Mouse (Mus musculus): ENCODE results near the gene Nop16. TPM values are rescaled to one million over a fixed set of nuclear protein-coding genes. Genes with fewer than 3 reads are reported as not detected.

The Nop16 gene
- total RNA-seq, 2 experiments from 2014 or later = 17.6 to 19.4 TPM

DNA sequence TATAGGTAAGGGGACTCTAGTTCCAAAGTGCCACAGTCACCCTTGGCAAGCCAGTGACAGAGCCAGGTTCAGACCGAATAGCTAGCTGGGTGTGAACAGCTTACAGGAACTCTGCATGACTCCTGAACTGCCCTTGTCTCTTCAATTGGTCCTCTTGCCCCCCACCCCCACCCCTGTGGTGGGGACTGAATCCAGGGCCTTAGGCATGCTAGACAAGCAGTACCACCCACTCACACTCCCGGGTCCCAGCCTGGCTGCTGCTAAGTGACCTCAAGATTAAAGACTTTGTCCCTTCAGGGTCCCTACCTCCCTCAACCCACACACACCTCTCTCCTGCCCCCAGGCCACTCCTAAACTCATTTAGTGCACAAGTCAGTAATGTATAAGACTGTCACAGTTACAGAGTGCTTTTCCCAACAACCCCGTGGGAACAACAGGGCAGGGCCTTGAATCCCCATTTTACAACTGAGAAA, 12.8 kb upstream of the Nop16 start:
- DNase-seq = no peak
- intact Hi-C loops (cut with DNase I; ENCODE audit: low total_unique reads) = no loop called here

DNA sequence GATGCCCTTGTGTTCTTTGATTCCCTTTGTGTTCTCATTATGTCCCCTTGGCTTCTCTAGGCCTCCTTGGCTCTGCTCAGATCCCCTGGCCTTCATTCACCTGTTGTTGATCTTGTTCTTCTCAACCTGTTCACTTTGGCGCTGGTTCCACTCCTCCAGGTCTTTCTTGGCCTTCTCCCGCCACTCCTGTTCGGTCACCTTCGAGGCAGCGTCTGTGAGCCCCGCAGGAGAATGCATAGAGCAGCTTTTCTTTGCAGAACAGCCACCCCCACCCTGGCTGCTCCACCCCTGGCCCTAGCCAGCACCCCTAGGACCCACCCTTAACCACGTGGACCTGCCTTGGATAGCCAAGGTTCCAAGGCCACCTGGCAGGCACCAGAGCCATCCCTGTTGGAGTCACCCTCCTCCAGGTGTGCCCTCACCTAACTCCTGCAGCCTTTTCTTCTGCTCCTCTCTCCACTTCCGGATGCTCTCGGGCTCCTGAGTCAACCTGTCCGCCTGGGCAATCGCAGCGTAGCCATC, 8.8 kb upstream of the Nop16 start:
- intact Hi-C loops (cut with DNase I; ENCODE audit: low total_unique reads) = no loop called here
- no peak for DNase-seq

DNA sequence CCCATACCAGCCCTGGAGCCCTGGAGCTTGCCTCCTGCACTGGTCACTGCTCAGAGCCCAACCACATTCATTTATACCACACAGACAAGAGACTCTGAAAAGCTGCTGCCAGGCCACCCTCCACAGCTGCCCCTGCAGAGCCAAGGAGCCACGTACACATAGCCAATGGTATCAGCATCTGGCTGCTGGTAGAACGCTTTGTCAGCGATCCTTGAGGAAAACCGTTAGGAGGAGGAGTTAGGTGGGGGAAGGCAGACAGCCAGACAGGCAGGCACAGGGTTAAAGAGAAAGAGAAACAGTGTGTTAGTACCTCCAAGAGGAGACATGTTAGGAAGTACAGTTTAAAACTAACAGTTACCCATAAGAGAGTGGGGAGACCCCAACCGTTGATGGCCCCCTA, 7.0 kb upstream of the Nop16 start:
- no peak for DNase-seq

DNA sequence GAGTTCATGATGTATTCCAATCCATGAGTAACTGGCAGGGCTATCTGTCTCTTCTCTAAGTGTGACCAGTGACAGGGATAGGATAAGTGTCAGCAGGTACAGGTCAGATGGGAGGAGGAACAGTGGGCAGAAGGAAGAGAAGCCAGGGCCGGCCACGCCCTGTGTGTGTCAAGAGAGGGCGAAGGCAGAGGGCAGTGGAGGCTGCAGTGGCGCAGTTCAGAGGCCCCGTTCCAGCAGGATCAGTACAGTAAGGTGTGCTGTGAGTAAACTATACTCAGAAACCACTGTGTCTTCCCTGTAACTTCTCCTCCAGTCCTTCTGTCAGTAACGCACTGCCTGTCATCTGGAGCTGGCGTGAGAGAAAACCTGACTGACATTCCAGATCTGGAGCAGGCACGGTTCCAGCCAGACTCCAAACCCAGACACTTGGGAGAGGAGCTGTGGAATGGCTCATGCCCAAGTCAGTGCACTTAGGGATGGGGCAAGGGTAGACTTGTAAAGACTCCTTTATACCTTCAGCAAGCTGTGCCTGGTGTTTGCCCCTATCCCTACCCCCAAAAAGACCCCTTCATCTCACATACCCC, 6.3 kb upstream of the Nop16 start:
- DNase-seq = no peak
- intact Hi-C loops (cut with DNase I; ENCODE audit: low total_unique reads) = no loop called here

More for the DNA sequence above, 7.0 kb upstream of the Nop16 start:
- intact Hi-C loops (cut with DNase I; ENCODE audit: low total_unique reads) = no loop called here

DNA sequence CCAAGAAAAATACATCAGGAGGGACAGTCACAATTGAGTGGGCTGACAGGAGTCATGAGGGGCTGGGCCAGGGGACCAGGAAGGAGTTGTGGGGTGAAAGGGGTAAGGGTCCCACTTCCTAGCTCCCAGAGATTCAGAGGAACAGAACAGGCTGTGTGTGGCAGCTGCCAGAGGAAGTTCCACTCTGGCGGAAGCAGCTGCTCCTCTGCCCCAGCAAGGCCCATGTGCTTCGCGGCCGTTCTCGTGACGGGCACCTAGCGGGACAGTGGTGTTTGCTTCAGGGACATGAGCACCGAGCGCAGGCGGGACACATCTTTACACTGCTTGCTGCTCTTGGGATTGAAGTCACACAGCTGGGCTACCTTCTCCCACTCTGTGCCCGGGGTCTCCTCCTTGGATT, 3.7 kb upstream of the Nop16 start:
- intact Hi-C loops (cut with DNase I; ENCODE audit: low total_unique reads) = no loop called here
- peak; percentile 32 for DNase-seq

DNA sequence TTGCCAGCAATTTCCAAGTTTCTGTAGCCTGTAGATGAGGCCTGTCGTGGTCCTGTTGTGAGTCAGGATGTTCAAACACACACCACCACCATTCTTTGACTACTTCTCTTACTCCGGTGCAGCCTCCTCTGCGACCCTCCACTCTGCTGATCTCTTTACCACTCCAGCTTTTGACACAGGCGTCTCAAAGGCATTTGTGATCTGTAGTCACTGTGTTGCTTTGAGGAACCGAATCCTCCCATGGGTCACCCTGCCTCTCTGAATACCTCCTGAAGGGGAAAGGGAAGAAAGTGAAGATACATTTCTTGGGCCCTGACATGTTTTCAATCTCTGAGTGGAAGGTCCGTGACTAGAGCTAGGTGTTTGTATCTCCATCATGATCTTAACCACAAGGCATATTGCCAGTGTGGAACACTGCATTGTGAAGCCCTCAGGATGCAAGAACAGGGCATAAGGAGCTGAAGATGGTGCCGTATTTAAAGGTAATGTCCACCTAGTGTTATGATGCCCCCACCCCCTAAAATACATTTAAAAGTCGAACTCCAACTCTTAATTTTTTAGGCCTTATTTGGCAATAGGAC, 2.0 kb upstream of the Nop16 start:
- DNase-seq = no peak
- intact Hi-C loops (cut with DNase I; ENCODE audit: low total_unique reads) = no loop called here

DNA sequence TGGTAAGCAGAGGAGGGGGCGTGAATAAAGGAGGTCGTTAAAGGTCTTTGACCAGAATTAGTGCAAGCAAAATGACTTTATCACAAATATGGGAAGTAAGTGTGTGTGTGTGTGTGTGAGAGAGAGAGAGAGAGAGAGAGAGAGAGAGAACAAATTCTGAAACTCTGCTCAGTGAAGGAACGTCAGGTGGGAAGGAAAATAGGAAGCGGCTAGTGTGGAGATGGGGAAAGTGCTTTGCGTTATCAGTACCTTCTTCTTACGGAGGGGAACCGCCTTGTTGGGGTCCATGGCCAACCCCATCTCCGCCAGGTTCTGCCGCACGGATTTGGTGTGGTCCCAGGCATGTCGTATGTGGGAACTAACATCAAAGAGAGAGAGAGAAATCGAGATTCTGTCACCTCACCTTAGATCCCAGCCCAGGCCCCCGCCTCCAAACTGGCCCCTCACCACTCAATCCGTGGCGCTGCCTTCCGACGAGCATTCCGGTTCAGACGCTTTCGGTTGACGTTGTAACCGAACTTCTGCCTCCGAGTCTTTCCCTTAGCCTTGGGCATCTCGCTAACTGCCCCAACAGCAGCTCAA, 385 bp downstream of the Nop16 start:
- intact Hi-C loops (cut with DNase I; ENCODE audit: low total_unique reads) = no loop called here

DNA sequence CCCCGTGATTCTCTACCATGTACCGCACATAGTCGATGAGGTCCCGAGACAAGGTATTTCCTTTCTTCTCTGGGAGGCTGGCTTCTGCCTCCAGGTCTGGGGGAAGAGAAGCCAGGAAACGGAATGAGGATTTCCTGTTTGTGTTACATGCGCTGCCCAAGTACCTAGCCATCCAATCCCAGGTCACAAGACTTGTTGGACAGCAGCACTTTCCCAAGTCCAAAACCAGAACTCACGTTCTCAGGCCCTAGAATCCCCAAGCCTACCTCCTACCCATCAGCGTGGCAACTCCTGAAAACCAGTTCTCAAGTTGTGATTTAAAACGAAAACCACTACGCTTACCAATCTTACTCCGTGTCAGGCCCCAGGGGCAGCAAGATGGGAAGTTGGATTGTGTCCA, 4.1 kb downstream of the Nop16 start:
- no peak for DNase-seq
- intact Hi-C loops (cut with DNase I; ENCODE audit: low total_unique reads) = no loop called here

More for the DNA sequence above, 385 bp downstream of the Nop16 start:
- DNase-seq = no peak

DNA sequence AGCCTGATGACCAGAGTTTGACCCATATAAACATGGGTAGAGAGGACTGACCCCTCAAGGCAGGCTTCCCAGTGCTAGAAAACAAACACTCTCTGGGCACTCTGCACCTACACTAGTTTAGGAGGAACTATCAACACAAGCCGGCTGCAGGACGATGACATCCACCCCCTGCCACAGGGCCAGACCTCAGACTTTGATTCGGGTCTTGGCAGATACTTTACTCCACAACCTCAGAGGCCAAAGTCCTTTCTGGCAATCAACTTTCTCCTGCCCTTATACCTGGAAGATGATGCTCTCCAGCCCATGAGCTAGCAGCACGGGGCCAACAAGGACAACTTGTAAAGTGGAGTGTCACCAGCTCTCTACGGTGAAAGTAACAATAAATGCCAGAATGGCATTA, 7.0 kb downstream of the Nop16 start:
- no peak for DNase-seq
- intact Hi-C loops (cut with DNase I; ENCODE audit: low total_unique reads) = no loop called here

DNA sequence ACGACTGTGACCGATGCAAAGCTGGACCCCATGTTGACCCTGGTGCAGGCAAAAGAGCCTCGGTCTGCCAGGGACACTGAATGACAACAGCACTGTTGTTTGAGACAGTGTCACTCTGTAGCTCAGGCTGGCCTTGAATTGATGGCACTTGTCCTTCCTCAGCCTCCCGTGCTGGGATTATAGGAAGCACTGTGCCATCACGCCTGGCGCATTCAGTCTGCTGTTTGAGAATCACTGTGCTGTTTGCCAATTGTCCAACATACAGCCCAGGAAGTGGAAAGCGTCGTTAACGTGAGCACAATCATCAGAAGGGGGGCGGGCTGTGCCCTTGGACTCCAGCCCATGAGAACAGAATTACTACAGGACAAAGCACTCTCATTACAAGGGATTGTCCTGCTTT, 7.8 kb downstream of the Nop16 start:
- intact Hi-C loops (cut with DNase I; ENCODE audit: low total_unique reads) = no loop called here

DNA sequence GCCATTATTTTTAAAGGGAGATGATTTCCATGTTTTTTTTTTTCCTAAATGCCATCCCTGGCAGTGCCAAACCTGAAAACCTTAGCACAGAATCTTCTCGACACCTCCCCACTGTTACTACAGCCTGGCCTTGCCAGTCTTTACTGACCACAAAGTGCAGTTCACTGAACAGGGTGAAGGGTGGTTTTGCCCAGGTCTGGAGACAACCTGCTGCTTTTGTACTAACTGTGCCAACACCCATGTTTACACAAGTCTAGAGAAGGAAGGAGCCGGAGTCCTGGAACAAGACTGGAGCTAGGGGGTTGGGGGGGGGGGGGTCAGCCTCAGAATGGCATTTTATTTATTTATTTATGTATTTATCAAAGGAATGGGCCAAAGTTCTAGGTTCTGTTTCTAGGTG, 8.5 kb downstream of the Nop16 start:
- no peak for DNase-seq
- intact Hi-C loops (cut with DNase I; ENCODE audit: low total_unique reads) = no loop called here

More for the DNA sequence above, 7.8 kb downstream of the Nop16 start:
- DNase-seq = no peak

DNA sequence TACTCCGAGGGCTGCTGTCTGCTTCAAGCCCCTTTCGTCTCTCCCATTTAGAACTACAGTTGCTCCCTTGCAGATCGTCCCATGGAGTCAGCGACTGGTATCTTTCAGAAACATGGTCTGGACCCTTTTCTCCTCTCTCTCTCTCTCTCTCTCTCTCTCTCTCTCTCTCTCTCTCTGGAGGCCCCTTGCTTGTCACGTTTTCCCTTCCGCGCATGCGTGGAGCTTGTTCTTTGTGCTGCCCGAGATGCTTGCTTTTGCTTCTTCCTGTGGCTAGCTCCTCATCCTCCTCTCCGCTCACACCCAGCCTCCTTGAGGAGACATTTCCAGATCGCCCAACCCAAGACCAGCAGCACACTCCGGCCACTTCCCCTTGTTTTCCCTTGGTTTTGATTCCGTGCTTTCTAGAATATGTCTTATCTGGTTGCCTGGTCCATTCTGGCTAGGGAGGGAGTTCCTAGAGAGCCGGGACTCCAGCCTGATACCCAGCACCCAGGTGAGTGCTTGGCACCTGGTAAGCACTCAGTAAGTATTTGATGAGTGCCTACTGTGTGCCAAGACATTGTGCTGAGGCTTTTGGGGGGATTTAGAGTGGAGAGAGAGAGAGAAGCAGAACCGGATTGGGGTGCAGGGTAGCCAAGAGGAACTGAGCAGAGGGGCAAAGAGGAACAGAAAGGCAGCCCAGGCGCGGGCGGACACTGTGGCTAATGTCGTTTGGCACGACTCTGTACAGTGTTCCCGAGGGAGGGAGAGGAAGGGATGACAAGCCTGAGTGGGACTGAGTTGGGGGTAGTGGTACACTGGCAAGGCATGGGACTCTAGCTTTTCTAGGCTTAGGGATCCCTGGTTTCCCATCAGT, 12.0 kb downstream of the Nop16 start:
- no peak for DNase-seq
- intact Hi-C loops (cut with DNase I; ENCODE audit: low total_unique reads) = no loop called here

DNA sequence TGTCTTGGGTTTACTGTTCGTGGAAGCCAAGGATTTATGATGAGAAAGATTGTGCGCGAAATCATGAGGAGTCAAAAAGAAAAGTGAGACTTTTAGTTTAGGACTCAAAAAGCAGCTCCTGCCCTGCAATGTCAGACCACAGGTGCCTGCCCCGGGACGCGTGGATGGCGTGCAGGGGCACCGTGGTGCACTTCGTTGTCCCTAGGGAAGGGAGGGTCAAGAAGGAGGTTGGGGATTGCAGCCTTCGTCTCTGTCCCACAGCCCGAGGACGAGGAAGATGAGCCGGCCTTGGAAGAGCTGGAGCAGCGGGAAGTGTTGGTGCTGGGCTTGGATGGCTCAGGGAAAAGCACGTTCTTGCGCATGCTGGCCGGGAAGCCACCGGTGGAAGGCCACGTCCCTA, 14.4 kb downstream of the Nop16 start:
- DNase-seq = no peak
- intact Hi-C loops (cut with DNase I; ENCODE audit: low total_unique reads) = no loop called here

DNA sequence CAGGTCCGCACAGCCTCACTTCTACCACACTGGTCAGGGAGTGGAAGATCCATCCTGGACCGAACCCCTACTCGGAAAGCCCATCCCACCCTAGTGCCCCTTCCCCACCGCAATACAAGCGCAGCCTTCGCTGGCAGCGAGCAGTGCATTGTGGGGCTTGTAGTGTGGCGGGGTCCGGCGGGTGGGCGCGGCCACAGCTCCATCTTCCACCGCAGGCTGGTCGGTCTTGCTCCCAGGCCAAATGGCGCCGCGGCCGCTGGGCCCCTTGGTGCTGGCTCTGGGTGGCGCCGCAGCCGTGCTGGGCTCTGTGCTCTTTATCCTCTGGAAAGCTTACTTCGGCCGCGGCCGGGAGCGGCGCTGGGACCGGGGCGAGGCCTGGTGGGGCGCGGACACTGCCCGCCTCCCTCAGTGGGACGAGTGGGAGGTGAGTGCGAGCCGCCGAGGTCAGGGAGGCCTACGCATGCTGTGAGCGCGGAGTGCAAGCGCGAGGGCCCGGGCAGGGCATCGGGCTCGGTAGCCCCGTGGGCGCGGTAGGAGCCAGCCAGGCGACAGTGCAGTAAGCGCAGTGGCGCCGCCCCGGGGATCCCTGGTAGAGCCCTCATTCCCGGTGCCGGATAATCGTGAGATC, 14.9 kb downstream of the Nop16 start, which contains the start of gene Arl10:
Gene Arl10, plus strand, starts transcription at position 162 of the 628 bp plus-strand sequence.
- intact Hi-C loops (cut with DNase I; ENCODE audit: low total_unique reads) = no loop called here
- peak; percentile 75 for DNase-seq

DNA sequence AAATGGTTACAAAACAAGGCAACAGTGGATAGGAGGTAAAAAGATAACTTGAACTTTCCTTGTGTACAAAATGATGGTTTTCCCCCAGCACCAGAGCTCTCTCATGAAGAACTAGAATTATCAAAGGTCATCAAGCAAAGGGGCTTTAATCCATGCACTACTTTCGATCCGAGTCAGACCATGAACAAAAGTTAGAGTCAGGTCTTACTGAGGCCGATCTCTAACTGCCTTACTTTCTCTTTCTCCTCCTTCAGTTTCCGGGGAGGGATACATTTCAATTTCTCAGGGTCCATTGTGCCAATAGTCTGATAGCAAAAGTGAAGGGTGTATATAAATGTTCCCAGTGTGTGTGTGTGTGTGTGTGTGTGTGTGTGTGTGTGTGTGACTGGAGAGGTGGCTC, 17.3 kb downstream of the Nop16 start:
- intact Hi-C loops (cut with DNase I; ENCODE audit: low total_unique reads) = no loop called here

DNA sequence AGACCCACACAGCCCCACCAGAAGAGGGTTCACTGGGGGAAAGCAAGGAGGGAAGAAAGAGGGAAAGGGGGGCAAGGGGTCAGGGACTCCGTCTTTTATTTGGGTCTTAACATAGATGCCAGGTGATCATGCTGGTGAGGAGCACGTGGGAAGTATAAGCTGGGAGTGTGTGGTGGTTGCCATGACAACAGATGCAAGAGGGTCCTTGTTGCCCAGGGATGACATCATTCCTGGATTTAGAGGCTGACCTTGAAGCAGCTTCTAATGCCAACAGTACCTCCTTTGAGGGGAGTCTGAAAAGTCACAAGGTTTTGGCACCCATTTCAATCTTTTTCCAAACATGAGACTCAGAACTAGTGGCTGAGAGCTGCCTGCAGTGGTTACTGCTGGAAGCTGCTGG, 18.3 kb downstream of the Nop16 start:
- intact Hi-C loops (cut with DNase I; ENCODE audit: low total_unique reads) = no loop called here
- no peak for DNase-seq

More for the DNA sequence above, 17.3 kb downstream of the Nop16 start:
- no peak for DNase-seq

DNA sequence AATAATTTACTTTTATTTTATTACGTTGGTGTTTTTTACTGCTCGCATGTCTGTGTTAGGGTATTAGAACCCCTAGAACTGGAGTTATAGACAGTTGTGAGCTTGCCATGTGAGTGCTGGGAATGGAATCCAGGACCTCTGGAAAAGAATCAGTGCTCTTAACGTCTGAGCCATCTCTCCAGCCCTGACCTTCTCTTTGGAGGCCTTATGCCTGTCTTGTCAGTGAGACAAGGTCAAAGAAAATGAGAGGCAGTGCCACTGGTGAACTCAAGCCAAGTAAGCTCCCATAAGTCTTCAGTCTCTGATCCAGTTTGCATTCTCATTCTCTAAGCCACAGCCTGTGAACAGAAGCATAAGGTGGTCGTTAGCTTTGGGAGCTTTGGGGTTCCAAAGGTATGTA, 19.2 kb downstream of the Nop16 start:
- DNase-seq = no peak

DNA sequence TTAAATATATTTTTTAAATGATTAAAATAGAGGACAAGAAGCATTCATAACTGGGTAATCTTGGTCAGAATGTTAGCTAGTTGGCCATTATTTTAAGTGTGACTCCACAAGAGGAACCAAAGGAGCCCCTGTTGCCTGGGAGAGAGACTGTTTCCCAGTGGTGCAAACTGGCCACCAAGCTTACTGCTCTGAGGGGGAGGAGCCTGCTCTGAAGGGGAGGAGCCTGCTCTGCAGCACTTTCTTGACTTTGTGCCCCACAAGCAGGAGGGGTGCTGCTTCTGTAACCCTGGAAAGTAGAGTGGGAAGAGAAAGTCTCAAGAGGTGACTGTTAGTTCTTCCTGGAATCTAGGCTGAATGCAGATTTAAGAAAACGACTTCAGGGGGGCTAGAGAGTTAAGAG, 20.6 kb downstream of the Nop16 start:
- DNase-seq = no peak
- intact Hi-C loops (cut with DNase I; ENCODE audit: low total_unique reads) = no loop called here

More for the DNA sequence above, 19.2 kb downstream of the Nop16 start:
- intact Hi-C loops (cut with DNase I; ENCODE audit: low total_unique reads) = no loop called here

DNA sequence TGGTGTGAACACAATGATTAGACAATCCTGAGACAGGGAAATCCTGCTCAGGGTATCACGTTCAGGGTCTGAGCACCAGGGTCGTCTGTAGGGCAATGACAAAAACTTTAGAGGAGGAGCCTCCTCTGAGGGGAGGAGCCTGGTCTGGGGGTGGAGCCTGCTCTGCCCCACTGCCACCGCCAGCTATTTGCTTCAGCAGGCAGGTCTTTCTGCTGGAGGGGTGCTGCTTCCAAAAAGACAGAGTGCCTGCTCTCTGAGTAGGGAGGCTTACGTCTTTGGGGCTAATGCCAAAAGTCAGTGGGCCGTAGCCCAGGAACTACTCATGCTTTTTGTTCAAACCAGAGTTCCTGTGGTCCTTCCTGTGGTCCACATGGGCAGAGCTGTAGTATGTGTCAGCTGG, 21.5 kb downstream of the Nop16 start:
- DNase-seq = no peak
- intact Hi-C loops (cut with DNase I; ENCODE audit: low total_unique reads) = no loop called here
